Mouse (Mus musculus) megakaryocyte-erythroid progenitor cell, adult 5-6 weeks (primary cell): ENCODE measurements around the gene Lipn. TPM values are rescaled to one million over a fixed set of nuclear protein-coding genes. Genes with fewer than 3 reads are reported as not detected.

ENCODE experiments used
- ATAC-seq: replicated peaks from 2 replicates; pipeline ENCODE4 v1.8.0; 2016; ENCODE audit warnings: mild to moderate bottlenecking, inconsistent platforms; ENCODE audit not compliant: severe bottlenecking, poor library complexity, low FRiP score, low TSS enrichment
- total RNA-seq, 2 experiments: library from RNA; stranded (forward) in 1 of 2; stranded (reverse) in 1 of 2; fragments of 200-1000, 215-1000 nt in 1 of 2; fragments of >200 nt in 1 of 2; fragmentation: Nextera tagmentation in 1 of 2; gene quantifications; 2 replicates each; pipeline ENCODE4 v1.2.3; 2014 to 2017

Gene Lipn
- total RNA-seq (2014; fragmentation: Nextera tagmentation) (not detected in 2 replicates), total RNA-seq (2017) (not detected in 2 replicates)

DNA sequence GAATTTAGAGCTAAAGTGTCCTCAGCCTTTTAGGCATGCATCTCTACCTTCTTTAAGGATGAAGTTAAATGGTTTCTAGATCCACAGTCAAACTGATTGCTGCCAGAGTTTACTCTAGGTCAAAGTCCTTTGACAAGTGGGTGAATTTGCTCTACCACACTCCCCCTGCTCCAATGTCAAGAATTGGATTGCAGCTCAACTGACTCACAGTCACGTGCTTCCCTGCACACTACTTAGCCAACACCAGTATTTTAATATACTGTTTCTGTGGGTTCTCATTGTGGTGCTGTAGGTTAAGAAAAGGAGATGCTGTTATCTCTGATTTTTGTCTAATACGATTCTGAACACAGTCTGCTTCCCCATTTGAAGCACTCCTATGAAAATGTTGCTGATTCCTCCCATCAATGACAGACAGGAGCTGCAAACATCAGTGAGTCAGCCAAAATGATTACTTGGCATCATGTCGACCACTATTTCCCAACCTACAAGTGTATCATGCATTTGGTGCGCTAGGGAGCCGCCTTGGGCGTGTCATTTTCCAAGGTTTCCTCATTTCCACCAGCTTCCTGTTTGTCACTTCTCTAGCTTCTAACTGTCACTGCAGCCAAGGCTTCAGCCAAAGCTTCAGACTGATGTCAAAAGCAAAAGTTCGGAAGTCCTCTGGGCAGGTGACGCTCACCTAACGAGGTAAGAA, at the start of gene Lipn:
TSS of gene Lipn (plus strand) at position 580 of the 694 bp plus-strand sequence.
- no peak for ATAC-seq

DNA sequence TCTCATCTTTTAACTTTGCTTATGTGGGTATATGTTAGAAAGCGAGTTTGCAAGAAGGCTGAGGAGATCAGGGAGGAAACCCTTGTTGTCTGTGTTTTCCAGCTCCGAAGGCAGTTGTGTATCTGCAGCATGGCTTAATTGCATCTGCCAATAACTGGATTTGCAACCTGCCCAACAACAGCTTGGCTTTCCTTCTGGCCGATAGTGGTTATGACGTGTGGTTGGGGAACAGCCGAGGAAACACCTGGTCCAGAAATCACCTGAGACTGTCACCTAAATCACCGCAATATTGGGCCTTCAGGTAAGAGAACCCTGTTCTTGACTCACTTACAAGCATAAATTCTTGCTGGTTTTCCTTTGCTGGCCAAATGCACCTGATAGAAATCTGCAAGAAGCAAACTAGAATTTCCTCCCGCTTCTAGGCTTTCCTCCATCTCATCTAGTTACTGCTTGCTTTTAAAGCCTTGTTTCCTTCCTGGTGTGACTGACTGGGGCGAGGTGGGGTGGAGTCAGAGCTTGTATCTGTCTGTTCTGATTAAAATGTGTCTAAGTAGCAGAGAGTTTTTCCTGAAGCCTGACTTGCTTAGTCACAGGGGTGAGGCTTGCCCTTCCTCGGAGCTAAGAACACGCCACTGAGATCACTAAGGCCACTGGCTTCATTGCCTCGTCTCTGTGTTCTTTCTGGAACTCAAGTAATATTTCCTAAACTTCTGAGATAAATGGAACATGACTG, 45.6 kb upstream of the Lipn start:
- no peak for ATAC-seq

DNA sequence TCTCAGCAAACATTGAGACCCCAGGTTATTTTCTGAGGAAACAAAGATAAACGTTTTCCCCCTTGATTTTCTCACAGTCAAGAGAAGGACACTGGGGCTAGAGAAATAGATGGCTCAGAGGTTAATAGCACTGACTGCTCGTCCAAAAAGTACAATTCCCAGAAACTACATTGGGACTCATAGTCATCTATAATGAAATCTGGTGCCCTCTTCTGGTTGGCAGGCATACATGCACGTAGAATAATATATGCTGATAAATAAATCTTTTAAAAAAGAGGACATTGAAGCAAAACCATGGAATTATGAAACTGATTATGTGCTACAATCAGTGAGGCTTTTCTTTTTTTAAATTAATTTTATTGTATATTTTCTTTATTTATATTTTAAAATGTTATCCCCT, 44.4 kb upstream of the Lipn start:
- no peak for ATAC-seq

DNA sequence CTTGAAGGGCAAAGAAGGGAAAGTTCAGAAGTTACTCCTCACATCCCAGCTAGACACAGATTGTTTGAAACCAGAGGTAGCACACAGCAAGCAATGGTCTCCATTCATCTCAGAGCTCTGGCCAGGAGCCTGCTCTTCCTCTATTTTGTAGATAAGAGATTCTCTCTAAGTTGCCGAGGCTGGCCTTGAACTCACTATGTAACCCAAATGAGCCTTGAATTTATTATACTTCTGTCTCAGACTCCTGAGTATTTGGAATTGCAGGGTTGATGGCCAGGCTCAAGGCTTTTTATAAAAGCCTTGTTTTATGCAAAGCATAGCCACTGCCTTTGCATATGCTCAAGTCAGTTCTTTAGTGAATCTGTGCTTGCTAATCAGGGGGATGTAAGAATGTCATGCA, 27.4 kb upstream of the Lipn start:
- no peak for ATAC-seq

DNA sequence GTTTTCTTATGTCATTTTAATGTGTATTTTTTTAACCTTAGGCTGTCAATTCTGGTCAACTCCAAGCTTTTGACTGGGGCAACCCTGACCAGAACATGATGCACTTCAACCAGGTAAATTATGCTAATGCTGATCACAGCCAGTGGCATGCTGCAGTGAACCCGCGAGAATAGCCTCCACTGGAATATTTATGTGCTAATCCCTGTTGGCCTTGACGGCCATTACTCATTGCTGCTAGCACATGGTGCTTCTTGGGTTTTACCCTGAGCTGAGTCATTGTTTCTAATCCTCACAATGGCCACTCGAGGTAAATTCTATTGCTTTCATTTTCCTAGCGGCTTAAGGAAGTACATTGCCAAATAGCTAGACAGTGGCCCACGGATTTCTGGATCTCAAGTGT, 24.1 kb upstream of the Lipn start:
- no peak for ATAC-seq

DNA sequence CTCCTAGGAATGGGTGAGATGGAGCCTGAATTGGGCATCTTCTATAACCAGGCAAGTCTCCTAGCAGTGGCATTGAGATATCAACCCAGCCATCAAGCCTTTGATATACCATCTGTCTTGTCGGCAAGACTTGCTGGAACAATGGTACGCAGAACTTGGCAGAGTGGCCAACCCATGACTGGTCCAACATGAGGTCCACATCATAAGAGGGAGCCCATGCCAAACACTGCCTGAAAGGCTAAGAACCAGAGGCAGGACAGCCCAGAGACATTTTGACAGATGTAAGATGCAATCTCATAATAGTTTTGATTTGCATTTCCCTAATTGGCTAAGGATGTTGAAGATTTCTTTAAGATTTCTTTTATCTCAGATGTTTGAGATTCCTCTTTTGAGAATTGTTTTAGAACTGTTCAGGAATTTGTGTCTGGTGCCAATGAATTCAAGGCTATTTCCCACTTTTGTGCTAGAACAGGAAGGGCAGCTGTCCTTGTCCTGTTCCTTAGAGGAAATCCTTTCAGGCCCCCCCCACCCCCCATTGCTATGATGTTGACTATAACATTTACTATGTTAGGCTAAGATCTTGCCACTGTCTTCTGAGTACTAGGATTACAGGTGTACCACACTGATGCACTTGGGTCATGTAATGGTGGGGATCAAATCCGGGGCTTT, 17.7 kb upstream of the Lipn start:
- ATAC-seq: no peak

DNA sequence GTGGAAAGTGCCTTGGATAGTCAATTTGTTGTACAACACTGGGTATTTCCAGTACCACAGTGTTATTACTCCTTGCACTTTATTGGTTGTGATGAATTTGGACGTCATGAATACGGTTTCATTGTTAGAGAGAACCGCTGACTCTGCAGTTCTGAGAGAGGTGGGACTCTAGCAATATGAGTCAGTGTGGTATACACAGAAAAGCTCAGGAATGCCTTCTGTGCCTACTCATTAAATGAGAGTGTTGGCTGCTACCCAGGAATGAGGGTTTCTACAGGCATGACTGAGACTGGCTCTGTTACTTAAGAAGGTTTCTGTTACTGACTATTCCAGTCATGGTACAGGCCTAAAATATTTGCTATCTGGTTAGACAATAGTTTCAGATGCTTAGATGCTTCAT, 15.7 kb upstream of the Lipn start:
- ATAC-seq: no peak

DNA sequence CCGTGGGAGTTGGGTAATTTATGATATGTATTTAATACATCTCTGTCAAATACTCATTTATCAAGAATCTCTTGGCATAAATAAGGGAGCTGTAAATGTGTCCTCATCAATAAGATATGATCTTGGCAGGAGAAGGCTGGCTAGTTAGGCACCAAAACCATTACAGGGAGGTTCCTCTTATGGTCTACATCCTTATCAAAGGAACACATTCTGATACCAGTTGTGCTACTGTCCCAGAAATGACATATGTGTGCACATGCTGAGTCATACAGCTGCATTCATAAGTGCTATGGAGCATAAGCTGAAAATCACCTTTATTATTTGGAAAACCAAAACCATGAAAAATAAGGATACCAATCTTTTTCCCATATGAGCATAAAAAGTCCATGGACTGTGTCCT, 3.6 kb upstream of the Lipn start:
- no peak for ATAC-seq

DNA sequence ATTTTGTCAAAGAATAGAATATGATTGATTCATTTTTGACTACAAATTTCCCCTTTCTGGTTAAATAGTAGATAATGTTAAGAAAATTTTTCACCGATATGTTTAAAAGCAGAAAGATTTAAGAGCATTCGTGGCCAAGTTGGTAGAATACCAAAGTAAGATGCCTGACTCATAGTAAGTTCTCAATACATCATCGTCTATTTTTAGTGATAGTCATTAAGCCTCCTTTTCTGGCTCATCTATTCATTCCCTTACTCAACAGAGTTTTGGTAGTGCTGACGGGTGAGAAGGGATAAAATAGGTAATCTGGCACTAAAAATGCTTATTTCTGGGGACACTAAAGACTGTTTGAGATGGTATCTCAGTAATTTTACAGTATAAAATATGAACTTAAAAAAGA, 3.1 kb upstream of the Lipn start:
- no peak for ATAC-seq

DNA sequence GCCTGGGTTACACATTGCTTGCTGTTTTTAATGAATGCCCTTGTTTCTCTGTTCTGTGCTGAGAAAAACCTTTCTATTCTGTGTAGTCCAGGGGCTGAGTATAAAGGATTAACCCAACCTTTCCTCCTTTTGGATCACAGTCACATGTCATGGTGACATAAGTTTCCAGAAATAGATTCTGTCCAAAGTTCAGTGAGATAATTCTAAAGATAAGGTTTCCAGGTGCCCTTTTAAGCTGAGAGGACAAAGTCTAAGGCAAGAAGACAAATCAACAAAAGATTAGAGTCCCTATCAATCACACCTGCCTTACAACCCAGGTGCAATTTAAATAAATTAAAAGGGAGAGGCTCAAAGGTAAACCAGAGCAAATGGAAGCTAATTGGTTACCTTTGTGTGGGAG, 7.1 kb downstream of the Lipn start:
- no peak for ATAC-seq

DNA sequence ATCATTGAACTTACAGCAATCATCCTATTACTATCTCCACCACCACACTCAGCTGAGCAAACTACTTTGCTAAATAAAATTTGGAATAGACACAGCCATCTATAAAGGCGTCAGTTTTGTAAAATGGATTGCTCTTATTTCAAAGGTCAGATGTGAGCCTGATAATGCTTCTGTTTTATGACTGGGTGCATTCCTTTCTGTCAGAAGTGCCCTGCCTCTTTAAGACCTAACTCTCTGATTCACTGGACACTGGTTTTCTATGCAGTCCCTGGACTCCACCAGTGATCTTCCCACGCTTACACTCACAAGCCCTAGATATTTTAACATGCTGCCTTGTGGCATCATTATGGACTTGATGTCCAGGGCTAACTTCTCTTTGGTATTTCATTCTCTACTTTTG, 11.0 kb downstream of the Lipn start:
- no peak for ATAC-seq

DNA sequence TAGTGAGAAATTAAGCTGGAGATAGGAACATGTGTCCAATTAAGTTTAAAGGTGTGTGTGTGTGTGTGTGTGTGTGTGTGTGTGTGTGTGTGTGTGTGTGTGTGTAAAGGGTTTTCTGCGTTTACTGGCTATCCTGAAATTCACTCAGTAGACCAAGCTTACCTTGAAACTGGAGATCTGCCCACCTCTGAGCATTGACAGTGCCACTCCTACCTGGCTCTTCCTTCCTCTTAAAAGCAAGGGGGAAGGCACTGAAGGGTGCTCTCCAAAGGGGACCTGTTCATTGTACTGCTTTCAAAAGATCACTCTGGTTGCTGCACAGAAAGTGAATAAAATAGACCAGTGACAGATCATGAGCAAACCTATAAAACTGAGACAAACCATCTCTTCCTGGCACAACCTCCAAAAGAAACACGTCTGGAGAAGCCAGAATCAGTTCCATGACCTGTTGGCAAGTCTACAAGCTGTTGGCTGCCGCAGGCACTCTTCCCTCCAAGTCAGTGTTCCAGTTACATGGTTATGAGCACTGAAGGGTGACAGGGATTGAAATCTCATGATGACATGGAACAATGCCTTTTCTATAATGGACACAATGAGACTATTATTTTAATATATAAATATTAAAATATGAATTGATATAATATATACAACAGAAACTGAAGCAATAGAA, 22.0 kb downstream of the Lipn start:
- ATAC-seq: no peak

DNA sequence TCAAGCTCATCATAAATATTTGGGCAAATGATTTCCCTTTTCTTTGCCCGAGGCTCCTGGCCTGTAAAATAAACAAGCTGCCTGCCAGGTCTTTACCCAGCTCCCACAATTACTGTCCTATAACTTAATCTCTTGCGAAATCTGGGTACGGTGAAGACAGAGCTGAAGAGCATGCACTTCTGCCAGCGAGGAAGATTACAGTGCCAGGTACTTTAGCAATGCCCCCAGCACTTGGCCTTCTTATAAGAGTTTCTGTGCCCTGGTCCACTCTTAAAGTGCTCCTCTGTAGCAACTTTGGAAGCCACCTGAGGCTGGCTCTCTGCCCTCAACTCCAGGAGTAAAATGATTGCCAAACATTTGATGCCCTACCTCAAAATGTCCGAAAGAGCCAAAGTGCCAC, 28.2 kb downstream of the Lipn start:
- ATAC-seq: no peak

DNA sequence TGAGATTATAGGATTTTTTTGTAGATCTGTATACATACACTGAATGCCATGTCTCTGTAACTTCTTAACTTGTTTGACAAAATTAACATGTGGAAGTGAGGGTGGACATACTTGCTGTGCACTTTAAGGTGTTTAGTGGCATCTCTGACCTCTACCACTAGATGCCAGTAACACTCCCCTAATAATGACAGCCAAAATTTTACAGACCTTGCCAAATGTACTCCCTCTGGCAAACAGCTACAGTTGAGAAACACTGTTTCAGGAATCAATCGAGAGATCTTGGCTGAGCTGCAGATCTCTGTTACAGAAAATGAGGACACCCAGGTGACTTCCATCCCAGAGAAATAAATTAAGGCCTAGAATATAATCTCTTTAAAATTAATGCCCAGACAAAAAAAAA, 29.1 kb downstream of the Lipn start:
- no peak for ATAC-seq

DNA sequence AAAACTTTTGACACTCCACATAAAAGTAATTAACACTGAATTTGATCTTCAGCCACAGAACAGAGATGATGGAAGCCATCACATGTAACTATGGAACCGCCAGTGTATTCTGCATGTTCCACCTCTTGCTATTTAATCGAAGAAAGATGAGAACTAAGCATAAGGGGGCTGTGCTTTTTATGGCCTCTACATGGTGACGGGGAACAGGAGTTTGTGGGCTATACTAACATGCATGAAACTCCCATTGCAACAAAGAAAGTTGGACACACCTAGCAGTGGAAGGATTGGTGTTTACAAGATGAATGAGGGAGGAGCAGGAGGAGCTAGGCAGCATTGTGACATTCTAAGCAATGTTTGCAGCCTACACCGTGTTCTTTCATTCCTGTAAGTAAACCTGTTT, 33.5 kb downstream of the Lipn start, which contains the start of gene Lipm:
TSS of gene Lipm (plus strand) at position 301 of the 400 bp plus-strand sequence.
- ATAC-seq: no peak

DNA sequence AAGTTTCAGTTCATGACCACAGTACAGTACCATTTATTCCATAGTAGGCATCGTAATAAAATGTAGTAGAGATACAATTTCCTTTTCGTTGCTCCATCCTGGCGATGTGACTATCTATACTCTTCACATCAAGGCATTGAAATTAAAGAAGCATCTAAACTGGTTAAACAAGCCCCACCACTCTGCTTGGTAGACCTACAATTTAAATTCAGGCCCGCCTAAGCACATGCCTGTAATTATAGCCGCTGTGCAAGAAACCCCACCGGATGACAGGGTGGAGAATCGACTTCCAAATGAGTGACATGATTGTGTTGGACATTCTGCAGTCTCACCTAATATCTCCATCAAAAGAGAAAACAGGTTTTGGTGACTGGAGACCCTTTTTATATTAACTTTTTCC, 34.7 kb downstream of the Lipn start:
- no peak for ATAC-seq

DNA sequence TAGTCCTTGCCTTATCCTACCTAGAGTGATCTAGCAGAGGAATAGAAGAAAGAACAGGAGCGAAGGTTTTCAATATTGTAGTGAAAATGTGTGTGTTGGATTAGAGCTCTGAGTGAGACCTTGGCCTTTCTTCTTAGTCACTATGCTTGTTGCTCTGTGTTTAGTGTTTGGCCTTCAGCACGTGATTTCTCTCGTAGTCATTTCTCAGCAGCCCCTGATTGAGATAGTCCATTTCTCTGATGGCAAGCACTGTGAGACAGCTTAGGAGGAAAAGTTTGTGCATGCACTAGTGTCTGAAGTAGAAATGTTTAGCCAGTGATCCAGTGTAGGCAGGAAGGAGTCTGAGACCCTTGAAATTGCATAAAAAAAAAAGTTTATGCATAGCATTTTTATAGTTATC, 37.7 kb downstream of the Lipn start:
- no peak for ATAC-seq

DNA sequence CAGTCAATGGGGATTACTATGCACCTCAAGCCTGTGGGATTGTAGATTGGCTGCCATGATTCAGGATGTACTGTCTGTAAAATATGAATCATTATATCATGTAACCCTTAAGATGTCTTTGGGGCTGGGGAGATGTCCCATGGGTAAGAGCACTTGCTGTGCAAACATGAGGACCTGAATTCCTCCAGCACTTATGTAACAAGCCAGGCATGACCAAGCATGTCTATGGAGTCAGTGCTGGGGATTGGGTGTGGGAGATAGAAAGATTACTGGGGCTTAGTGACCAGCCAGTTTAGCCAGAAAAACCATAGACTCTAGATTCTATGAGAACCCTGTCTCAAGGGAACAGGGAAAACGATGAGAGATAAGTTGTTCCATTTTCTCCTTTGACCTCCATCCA, 51.9 kb downstream of the Lipn start:
- no peak for ATAC-seq

DNA sequence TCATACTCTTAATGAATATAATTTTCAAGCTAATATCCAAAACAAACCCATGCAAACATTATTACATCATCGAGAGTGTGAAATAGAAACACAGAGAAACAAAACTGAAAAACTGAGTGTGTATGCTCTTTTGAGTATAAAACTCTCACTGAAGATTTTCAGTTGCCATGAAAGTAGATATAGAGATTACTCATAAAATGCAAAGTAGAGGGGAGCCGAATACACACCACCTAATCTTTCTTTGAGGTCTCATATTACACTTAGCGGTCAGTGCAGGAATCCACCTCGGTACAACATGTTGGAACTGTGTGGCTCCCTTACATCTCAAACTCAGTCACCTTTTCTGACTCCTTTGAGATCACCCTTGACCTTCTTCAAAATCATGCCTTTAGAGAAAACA, 52.5 kb downstream of the Lipn start:
- ATAC-seq: no peak

DNA sequence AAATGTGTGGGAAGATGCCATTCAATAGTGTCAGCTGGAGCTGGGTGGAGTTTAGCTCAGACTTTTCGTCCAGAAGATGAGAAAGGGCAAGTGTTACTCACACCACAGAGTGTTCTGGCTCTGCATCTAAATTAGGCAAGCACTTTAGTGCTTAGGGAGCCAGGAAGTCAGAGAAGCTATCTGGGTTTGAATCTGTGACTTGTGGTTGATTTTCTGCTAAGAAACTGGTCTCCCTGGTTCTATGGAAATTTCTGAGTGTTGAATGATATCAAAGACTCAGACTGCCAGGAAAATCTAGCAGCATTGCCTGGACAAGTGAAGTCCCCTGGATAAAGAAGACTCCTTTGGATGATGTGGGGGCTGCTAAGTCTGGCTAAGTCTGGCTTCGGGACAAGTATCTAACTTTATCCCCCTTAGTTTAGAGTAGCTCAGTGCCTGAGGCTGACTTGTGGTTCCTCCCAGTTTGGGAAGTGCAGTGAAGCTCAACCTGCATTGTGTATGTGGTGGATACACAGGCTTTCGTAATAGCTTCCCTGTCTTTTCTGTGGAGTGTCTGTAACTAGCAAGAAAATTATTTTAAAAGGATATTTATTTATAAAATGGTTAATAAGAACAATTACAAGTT, 53.1 kb downstream of the Lipn start:
- no peak for ATAC-seq
